Mouse (Mus musculus): ENCODE results near the gene Isg20.

GRCm38 (mm10) chr7:78913649-78914544, 673 bp downstream of the Isg20 start:
- no peak for TF ChIP-seq CTCF (IDR thresholded peaks at IDR 0.05; ENCODE audit: low read depth)
- TF ChIP-seq EP300 (IDR thresholded peaks at IDR 0.05; ENCODE audit: low read depth) = peak; percentile 83
